Mouse (Mus musculus) thymus, postnatal 14 days (tissue): ENCODE data around the gene Cog4.
"Not testable (repeated sequence)": the region's sequence is repeated elsewhere in the genome, so short reads cannot be mapped to it uniquely, and the experiment has no call there.

Experiments
- DNase-seq: peaks from one replicate; pipeline ENCODE4 v3.0.0; 2021

The Cog4 gene

GRCm38 (mm10) chr8:110926690-110927089 lies 80.3 kb downstream of the Cog4 start:
- DNase-seq, result no peak

DNA sequence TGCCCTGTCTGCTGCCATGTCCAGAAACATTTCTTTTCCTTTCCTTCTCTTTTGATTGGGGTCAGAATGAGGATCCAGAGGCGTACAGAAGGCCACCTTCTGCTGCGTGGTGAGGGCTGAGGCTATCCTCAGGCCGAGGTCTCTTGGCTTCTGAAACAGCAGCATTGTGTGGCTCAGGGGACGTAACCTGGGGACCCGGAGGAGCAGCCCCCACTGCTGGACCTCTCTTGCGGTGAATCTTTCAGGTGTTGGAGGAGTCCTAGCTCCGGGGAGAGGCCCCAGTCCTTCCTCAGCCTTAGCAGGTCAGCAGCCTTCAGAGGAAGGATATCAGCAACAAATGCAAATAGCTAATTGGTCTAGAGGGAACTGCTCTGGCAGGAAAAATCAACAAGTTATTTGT lies 82.0 kb downstream of the Cog4 start:
- no peak for DNase-seq

DNA sequence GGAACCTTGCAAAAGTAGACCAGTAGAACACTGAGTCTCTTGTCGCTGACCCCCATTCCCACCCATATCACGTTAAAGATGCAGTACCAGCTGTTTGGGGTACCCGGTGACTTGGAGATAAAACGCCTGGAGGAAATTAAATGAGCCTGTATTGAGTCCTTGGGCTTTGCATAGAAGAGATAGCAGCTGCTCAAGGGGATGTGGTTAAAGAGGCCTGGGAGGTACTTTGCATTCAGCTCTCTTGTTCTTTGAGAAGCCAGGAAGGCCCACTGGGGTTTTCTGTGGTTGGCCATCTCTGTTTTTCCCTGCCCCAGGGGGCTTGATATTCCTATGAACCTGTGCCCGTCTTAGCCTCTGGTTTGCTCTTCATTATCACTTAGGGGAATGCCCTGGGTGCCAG lies 82.7 kb downstream of the Cog4 start:
- DNase-seq, result peak; percentile 23

GRCm38 (mm10) chr8:110929672-110930071 lies 83.3 kb downstream of the Cog4 start:
- not testable (repeated sequence) for DNase-seq

DNA sequence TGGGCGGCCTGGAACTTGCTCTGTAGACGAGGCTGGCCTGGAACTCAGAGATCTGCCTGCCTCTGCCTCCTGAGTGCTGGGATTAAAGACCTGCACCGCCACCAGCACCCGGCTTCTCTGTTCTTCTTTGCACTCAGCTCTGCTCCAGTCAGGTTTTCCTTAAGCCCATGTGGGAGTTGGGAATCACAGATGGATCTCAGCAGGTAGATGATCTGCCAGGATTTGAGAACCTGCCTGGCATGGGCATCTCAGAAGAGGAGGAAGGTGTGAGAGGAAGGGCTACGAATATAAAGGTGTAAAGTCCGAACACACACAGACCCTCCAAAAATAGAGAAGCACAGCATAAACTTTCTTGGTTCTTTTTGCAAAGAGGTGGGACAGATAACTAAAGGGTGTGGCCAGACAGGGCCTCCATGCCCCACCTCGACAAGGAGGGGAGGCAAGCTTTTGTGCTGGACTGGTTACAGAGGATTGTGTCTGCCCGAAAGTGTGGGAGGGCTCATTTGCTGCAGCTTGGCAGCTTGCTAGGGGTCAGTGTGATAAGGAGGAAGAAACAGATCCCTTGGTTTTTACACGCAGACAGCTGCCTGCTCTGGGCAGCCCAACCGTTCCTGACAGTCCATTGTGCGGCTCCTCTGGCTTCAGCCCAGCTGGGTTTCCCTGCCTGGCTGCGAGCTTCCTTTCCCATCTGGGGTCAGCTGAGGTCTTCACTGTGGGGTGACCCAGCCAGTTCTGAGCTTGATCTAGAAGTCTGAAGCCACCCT lies 85.0 kb downstream of the Cog4 start:
- no peak for DNase-seq
